Mouse (Mus musculus) forebrain, embryonic 12.5 days (tissue): ENCODE data around the gene Maco1. TPM values are rescaled to one million over a fixed set of nuclear protein-coding genes. Genes with fewer than 3 reads are reported as not detected.
A peak's percentile ranks its signal among the peaks of the same experiment; 100 is the strongest.

Experiments used
- ATAC-seq: fragments of 200-750 bp; cut with Nextera tagmentation; 2 replicates; pipeline ENCODE4 v1.8.0; 2017; ENCODE audit warnings: moderate TSS enrichment; ENCODE audit not compliant: low FRiP score
- H3K27ac ChIP-seq: fragments of 300-500 bp; sonication (generic); 2 replicates; pipeline ENCODE4 v1.5.1; 2016; ENCODE audit warnings: mild to moderate bottlenecking
- H3K27me3 ChIP-seq: fragments of 300-500 bp; sonication (generic); 2 replicates; pipeline ENCODE4 v1.6.1; 2016; ENCODE audit warnings: mild to moderate bottlenecking
- H3K36me3 ChIP-seq: fragments of 300-500 bp; sonication (generic); replicated peaks from 2 replicates; pipeline ENCODE4 v1.6.1; 2016; ENCODE audit warnings: mild to moderate bottlenecking
- H3K4me1 ChIP-seq: fragments of 300-500 bp; sonication (generic); 2 replicates; pipeline ENCODE4 v1.6.1; 2016
- H3K4me2 ChIP-seq: fragments of 300-500 bp; sonication (generic); 2 replicates; pipeline ENCODE4 v1.6.1; 2016; ENCODE audit warnings: mild to moderate bottlenecking, moderate library complexity
- H3K4me3 ChIP-seq: fragments of 300-500 bp; sonication (generic); replicated peaks from 2 replicates; pipeline ENCODE4 v1.5.1; 2016; ENCODE audit warnings: mild to moderate bottlenecking
- H3K9ac ChIP-seq: fragments of 300-500 bp; sonication (generic); 2 replicates; pipeline ENCODE4 v1.6.1; 2016; ENCODE audit warnings: mild to moderate bottlenecking
- H3K9me3 ChIP-seq: fragments of 300-500 bp; sonication (generic); 2 replicates; pipeline ENCODE4 v1.6.1; 2016
- WGBS: fragments of 180-500 bp; shearing (Covaris S2); methylation state at CpG from one replicate; pipeline ENCODE4 v1.1.7; 2016; 5-methylcytosine and 5-hydroxymethylcytosine counted together
- polyA plus RNA-seq: library from polyadenylated mRNA; unstranded; fragments of >200 nt; fragmentation: Nextera tagmentation; extraction: Ambion mirVana; gene quantifications from 2 replicates; pipeline ENCODE4 v1.2.1, GENCODE M21; 2016

The Maco1 gene
- polyA plus RNA-seq, result 76.8 and 79.9 TPM in 2 replicates

GRCm38 (mm10) chr4:134853259-134853636 is at the start of gene Maco1:
Gene Maco1 (minus strand): TSS chr4:134853345.
- under 1% methylated on average over 37 of the region's 38 CpGs for WGBS
- H3K9me3 ChIP-seq, result no peaks in the 10 kb centered on the region
- H3K4me3 ChIP-seq, result peak within 1 kb of the TSS; percentile 100
- H3K36me3 ChIP-seq, result no peaks in the 10 kb centered on the region
- peaks cover 19% of the 10 kb centered on the region for H3K4me1 ChIP-seq
- peak; percentile 98 for ATAC-seq
- peak within 1 kb of the TSS; percentile 77 for H3K4me2 ChIP-seq
- H3K27ac ChIP-seq, result peak within 1 kb of the TSS; percentile 96
- H3K27me3 ChIP-seq, result peaks cover 28% of the 10 kb centered on the region
- peak within 1 kb of the TSS; percentile 100 for H3K9ac ChIP-seq

DNA sequence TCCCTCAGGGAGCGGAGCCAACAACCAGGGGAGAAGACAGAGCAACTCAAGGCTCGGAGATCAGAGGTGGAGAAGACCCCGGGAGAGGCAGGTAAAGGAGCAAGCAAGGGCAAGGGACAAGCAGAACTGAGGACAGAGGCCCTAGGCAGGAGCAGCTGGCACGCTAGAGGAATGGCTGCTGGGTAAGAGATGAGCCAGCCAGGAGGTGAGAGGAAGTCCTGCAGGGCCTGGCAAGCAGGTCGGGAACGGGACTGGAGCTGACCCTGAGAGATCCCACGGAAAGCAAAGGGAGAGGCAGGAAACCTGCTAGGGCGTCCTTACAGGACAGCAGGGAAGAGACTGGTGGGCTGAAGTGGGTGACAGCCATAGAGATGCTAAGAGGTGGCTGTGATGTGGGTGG is 48.0 kb upstream of the Maco1 start:
- Histone ChIP-seq H3K9me3 (no peaks in the 10 kb centered on the region), H3K4me1 (no peaks in the 10 kb centered on the region), H3K27me3 (no peaks in the 10 kb centered on the region), H3K4me2 (no peak overlapping the region), H3K27ac (no peak overlapping the region), H3K36me3 (peaks cover 96% of the 10 kb centered on the region), H3K4me3 (no peak overlapping the region), H3K9ac (no peak overlapping the region)
- no peak for ATAC-seq
- WGBS, result 89% methylated on average over 8 of the region's 8 CpGs

DNA sequence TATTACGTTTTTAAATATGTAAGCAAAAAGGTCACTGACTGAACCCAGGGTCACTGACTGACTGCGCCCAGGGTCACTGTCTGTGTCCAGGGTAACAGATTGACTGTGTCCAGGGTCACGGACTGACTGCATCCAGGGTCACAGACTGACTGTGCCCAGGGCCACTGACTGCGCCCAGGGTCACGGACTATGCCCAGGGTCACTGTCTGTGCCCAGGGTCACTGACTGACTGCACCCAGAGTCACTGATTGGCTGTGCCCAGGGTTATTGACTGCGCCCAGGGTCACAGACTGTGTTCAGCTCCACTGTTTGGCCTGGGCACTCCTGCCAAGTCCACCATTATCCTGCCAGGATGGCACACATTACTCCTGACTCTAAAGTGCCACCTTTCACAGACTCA is 44.1 kb upstream of the Maco1 start:
- Histone ChIP-seq H3K27me3 (no peaks in the 10 kb centered on the region), H3K9me3 (no peaks in the 10 kb centered on the region), H3K27ac (no peak overlapping the region), H3K4me1 (peaks cover 3% of the 10 kb centered on the region; the same call in 1 of the 2 replicates), H3K4me2 (no peak overlapping the region), H3K9ac (no peak overlapping the region), H3K36me3 (peaks cover 76% of the 10 kb centered on the region), H3K4me3 (no peak overlapping the region)
- WGBS, result 92% methylated on average over 6 of the region's 6 CpGs
- no peak for ATAC-seq

- Histone ChIP-seq H3K9ac (no peak overlapping the region), H3K4me1 (peaks cover 3% of the 10 kb centered on the region; the same call in 1 of the 2 replicates), H3K4me3 (no peak overlapping the region), H3K9me3 (no peaks in the 10 kb centered on the region), H3K27ac (no peak overlapping the region), H3K27me3 (no peaks in the 10 kb centered on the region), H3K36me3 (peaks cover 28% of the 10 kb centered on the region), H3K4me2 (no peak overlapping the region)
- no peak for ATAC-seq
- WGBS, result 81% methylated on average over 6 of the region's 6 CpGs
These were observed 39.0 kb upstream of the Maco1 start for GRCm38 (mm10) chr4:134892096-134892495.

GRCm38 (mm10) chr4:134884364-134884763 is 31.2 kb upstream of the Maco1 start:
- peaks cover 6% of the 10 kb centered on the region for H3K4me1 ChIP-seq
- no peak overlapping the region for H3K27ac ChIP-seq
- ATAC-seq, result no peak
- H3K4me3 ChIP-seq, result no peak overlapping the region
- 94% methylated on average over 4 of the region's 4 CpGs for WGBS
- no peak overlapping the region for H3K9ac ChIP-seq
- H3K9me3 ChIP-seq, result no peaks in the 10 kb centered on the region
- peaks cover 4% of the 10 kb centered on the region; the same call in 1 of the 2 replicates for H3K27me3 ChIP-seq
- H3K36me3 ChIP-seq, result no peaks in the 10 kb centered on the region
- no peak overlapping the region for H3K4me2 ChIP-seq

- Histone ChIP-seq H3K27me3 (peaks cover 4% of the 10 kb centered on the region; the same call in 1 of the 2 replicates), H3K4me1 (peaks cover 9% of the 10 kb centered on the region), H3K36me3 (no peaks in the 10 kb centered on the region), H3K9me3 (no peaks in the 10 kb centered on the region), H3K4me2 (no peak overlapping the region), H3K9ac (no peak overlapping the region), H3K27ac (no peak overlapping the region), H3K4me3 (no peak overlapping the region)
- no peak for ATAC-seq
- WGBS, result 89% methylated on average over 10 of the region's 10 CpGs
These were observed 30.7 kb upstream of the Maco1 start for GRCm38 (mm10) chr4:134883808-134884207.

DNA sequence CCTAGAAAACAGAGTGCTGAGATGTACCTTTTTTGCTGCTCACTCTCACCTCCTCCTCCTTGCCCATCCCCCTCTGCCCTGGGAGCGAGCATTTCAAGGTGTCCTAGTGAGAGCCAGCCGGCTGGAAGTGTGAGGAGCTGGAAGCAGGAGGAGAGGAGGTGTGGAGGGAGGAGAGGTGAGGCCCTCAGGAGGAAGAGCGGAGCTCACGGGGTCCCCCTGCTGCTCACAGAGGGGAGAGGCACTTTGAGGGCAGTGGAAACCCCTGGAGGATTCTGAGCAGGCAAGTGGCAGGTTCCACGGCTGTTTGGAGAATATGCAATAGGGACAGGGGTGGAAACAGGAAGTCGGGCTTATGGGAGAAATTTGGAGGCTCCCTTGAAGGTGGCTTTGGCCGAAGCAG is 30.1 kb upstream of the Maco1 start:
- 33% methylated on average over 7 of the region's 7 CpGs for WGBS
- Histone ChIP-seq H3K36me3 (no peaks in the 10 kb centered on the region), H3K4me2 (no peak overlapping the region), H3K4me3 (no peak overlapping the region), H3K4me1 (peaks cover 9% of the 10 kb centered on the region), H3K27ac (no peak overlapping the region), H3K9ac (no peak overlapping the region), H3K9me3 (no peaks in the 10 kb centered on the region), H3K27me3 (peaks cover 4% of the 10 kb centered on the region; the same call in 1 of the 2 replicates)
- no peak for ATAC-seq

GRCm38 (mm10) chr4:134880041-134880440 is 26.9 kb upstream of the Maco1 start:
- peak overlapping the region; percentile 63 for H3K4me2 ChIP-seq
- WGBS, result 35% methylated on average over 6 of the region's 6 CpGs
- peaks cover 4% of the 10 kb centered on the region; the same call in 1 of the 2 replicates for H3K27me3 ChIP-seq
- no peak overlapping the region for H3K27ac ChIP-seq
- H3K9me3 ChIP-seq, result no peaks in the 10 kb centered on the region
- ATAC-seq, result no peak
- peak overlapping the region; percentile 36; the same call in 1 of the 2 replicates for H3K9ac ChIP-seq
- H3K4me1 ChIP-seq, result peaks cover 9% of the 10 kb centered on the region
- no peaks in the 10 kb centered on the region for H3K36me3 ChIP-seq
- H3K4me3 ChIP-seq, result peak overlapping the region; percentile 34

DNA sequence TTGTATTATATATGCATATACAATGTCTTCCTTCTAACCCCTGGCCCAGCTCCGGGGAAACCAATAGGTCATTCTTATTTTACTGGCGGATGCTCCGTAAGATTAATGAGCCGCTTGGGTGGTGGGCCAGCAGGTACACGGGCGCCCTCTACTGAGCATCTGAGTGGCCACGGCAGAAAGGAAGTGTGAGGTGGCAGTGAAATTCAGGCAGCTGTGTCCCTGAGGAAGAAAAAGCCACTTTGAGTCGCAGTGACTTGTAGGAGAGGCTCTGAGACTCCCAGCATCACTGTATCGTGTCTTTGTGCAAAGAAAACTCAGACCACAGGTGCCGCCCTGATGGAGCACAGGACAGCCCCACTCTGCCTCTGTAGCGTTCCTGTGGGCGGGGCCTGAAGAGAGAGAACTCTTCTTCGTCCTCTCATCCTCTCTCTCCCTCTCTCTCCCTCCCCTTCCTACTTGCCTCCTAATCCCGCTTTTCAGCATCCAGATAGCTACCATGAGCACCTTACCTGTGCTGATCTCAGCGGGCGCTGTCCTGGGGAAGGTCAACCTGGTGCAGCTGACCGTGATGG is 26.4 kb upstream of the Maco1 start:
- H3K4me1 ChIP-seq, result peaks cover 9% of the 10 kb centered on the region
- peak overlapping the region; percentile 34 for H3K4me3 ChIP-seq
- 3% methylated on average over 17 of the region's 17 CpGs for WGBS
- peaks cover 4% of the 10 kb centered on the region; the same call in 1 of the 2 replicates for H3K27me3 ChIP-seq
- no peak overlapping the region for H3K27ac ChIP-seq
- ATAC-seq, result no peak
- H3K9me3 ChIP-seq, result no peaks in the 10 kb centered on the region
- H3K9ac ChIP-seq, result peak overlapping the region; percentile 36
- peak overlapping the region; percentile 63 for H3K4me2 ChIP-seq
- H3K36me3 ChIP-seq, result no peaks in the 10 kb centered on the region

- Histone ChIP-seq H3K9ac (no peak overlapping the region), H3K27me3 (no peaks in the 10 kb centered on the region), H3K27ac (no peak overlapping the region), H3K9me3 (no peaks in the 10 kb centered on the region), H3K36me3 (no peaks in the 10 kb centered on the region), H3K4me3 (no peak overlapping the region), H3K4me2 (no peak overlapping the region), H3K4me1 (peaks cover 9% of the 10 kb centered on the region)
- 80% methylated on average over 9 of the region's 9 CpGs for WGBS
- ATAC-seq, result no peak
These were observed 23.0 kb upstream of the Maco1 start for GRCm38 (mm10) chr4:134876171-134876570.

GRCm38 (mm10) chr4:134871950-134872349 is 18.8 kb upstream of the Maco1 start:
- Histone ChIP-seq H3K9me3 (no peaks in the 10 kb centered on the region), H3K9ac (no peak overlapping the region), H3K4me2 (no peak overlapping the region), H3K27me3 (peaks cover 34% of the 10 kb centered on the region), H3K4me1 (no peaks in the 10 kb centered on the region), H3K36me3 (no peaks in the 10 kb centered on the region), H3K27ac (no peak overlapping the region), H3K4me3 (no peak overlapping the region)
- no peak for ATAC-seq
- WGBS, result 57% methylated on average over 2 of the region's 2 CpGs

- Histone ChIP-seq H3K36me3 (no peaks in the 10 kb centered on the region), H3K27ac (no peak overlapping the region), H3K4me3 (no peak overlapping the region), H3K4me1 (no peaks in the 10 kb centered on the region), H3K9me3 (no peaks in the 10 kb centered on the region), H3K9ac (no peak overlapping the region), H3K27me3 (peaks cover 34% of the 10 kb centered on the region), H3K4me2 (no peak overlapping the region)
- ATAC-seq, result no peak
- WGBS, result 44% methylated on average over 4 of the region's 4 CpGs
These were observed 18.3 kb upstream of the Maco1 start for GRCm38 (mm10) chr4:134871477-134871876.

GRCm38 (mm10) chr4:134869815-134870375 is 16.8 kb upstream of the Maco1 start:
- WGBS, result 47% methylated on average over 7 of the region's 7 CpGs
- ATAC-seq, result no peak
- Histone ChIP-seq H3K27me3 (peaks cover 34% of the 10 kb centered on the region), H3K4me1 (no peaks in the 10 kb centered on the region), H3K9me3 (no peaks in the 10 kb centered on the region), H3K27ac (no peak overlapping the region), H3K9ac (no peak overlapping the region), H3K4me3 (peak overlapping the region; percentile 3), H3K4me2 (peak overlapping the region; percentile 17; the same call in 1 of the 2 replicates), H3K36me3 (no peaks in the 10 kb centered on the region)
